Mouse (Mus musculus) limb, embryonic 14.5 days (tissue): ENCODE data around the gene Tcf7. TPM values are rescaled to one million over a fixed set of nuclear protein-coding genes. Genes with fewer than 3 reads are reported as not detected.

Experiments used
- ATAC-seq: fragments of 200-750 bp; cut with Nextera tagmentation; 2 replicates; pipeline ENCODE4 v1.8.0; 2017; ENCODE audit warnings: low read depth, moderate number of reproducible peaks, moderate TSS enrichment; ENCODE audit not compliant: low FRiP score
- DNase-seq: peaks from one replicate; pipeline ENCODE4 v3.0.0-alpha.2; 2015; ENCODE audit warnings: low spot score
- H3K27ac ChIP-seq: fragments of 300-500 bp; sonication (generic); replicated peaks from 2 replicates; pipeline ENCODE4 v1.5.1; 2014; ENCODE audit warnings: low read depth, mild to moderate bottlenecking, low read length, moderate library complexity, mixed read lengths
- H3K27me3 ChIP-seq: fragments of 300-500 bp; sonication (generic); 2 replicates; pipeline ENCODE4 v1.6.1; 2014; ENCODE audit warnings: low read length, mixed read lengths; ENCODE audit not compliant: control insufficient read depth, insufficient read depth
- H3K36me3 ChIP-seq: fragments of 300-500 bp; sonication (generic); 2 replicates; pipeline ENCODE4 v1.6.1; 2014; ENCODE audit warnings: mild to moderate bottlenecking, low read length, moderate library complexity, mixed read lengths; ENCODE audit not compliant: control insufficient read depth, insufficient read depth
- H3K4me1 ChIP-seq: fragments of 300-500 bp; sonication (generic); 2 replicates; pipeline ENCODE4 v1.6.1; 2014; ENCODE audit warnings: antibody characterized with exemption, low read length, mixed read lengths; ENCODE audit not compliant: control insufficient read depth, insufficient read depth
- H3K4me2 ChIP-seq: fragments of 300-500 bp; sonication (generic); replicated peaks from 2 replicates; pipeline ENCODE4 v1.6.1; 2014; ENCODE audit warnings: low read depth, mild to moderate bottlenecking, low read length, moderate library complexity; ENCODE audit not compliant: severe bottlenecking
- H3K4me3 ChIP-seq: fragments of 300-500 bp; sonication (generic); replicated peaks from 2 replicates; pipeline ENCODE4 v1.5.1; 2014; ENCODE audit warnings: low read length
- H3K9ac ChIP-seq: fragments of 300-500 bp; sonication (generic); 2 replicates; pipeline ENCODE4 v1.6.1; 2014; ENCODE audit warnings: mild to moderate bottlenecking, low read depth, low read length, moderate library complexity; ENCODE audit not compliant: severe bottlenecking
- H3K9me3 ChIP-seq: fragments of 300-500 bp; sonication (generic); 2 replicates; pipeline ENCODE4 v1.6.1; 2016; ENCODE audit warnings: low read length; ENCODE audit not compliant: control insufficient read depth
- POLR2A ChIP-seq: fragments of 200-500 bp; IDR thresholded peaks from 2 replicates; pipeline ENCODE4 v1.8.0; 2012; ENCODE audit warnings: inconsistent platforms, mild to moderate bottlenecking, moderate library complexity, borderline replicate concordance; ENCODE audit not compliant: insufficient read depth, insufficient read length; ENCODE audit errors: extremely low read depth
- WGBS: fragments of 180-500 bp; shearing (Covaris S2); extraction: QIAGEN DNeasy Blood & Tissue Kit; methylation state at CpG from one replicate; pipeline ENCODE4 v1.1.7; 2014; 5-methylcytosine and 5-hydroxymethylcytosine counted together
- polyA plus RNA-seq, 2 experiments: library from polyadenylated mRNA; depleted of rRNA in 1 of 2; stranded (reverse) in 1 of 2; unstranded in 1 of 2; fragments of >200 nt; fragmentation: Nextera tagmentation in 1 of 2; extraction: Ambion mirVana in 1 of 2; gene quantifications; 2 replicates each; pipeline versions ENCODE4 v1.2.1 to v1.2.3; 2012 to 2014

Gene Tcf7
- polyA plus RNA-seq, 2 experiments, result 13.2 to 14.0 TPM

- Histone ChIP-seq H3K27ac (no peak overlapping the region), H3K9me3 (no peaks in the 10 kb centered on the region), H3K4me2 (no peak overlapping the region), H3K4me1 (no peaks in the 10 kb centered on the region), H3K27me3 (no peaks in the 10 kb centered on the region), H3K4me3 (no peak overlapping the region), H3K36me3 (no peaks in the 10 kb centered on the region), H3K9ac (no peak overlapping the region)
- WGBS, result 64% methylated on average over 12 of the region's 12 CpGs
- TF ChIP-seq POLR2A, result no peak
- ATAC-seq (no peak), DNase-seq (no peak)
Observed at GRCm38 (mm10) chr11:52265616-52266307, 17.1 kb downstream of the Tcf7 start.

DNA sequence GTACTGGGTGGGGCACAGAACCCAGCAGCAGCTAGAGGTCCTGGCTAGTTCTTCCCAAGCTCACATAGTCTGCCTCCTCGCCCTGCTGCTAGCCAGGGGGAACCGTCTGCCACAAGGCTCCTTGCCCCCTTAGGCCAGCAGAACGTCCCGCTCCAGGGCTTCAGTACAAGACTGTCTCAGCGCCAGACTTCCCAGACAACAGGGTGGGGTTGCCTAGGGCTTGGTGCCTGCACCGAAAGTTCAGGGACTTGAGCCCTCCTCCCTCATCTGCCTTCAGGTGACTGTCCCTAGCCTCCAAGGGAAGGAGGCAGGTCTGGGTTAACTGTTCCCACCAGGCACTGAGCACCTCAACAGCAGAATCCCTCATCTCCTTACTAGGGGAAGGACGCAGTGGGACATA is 17.9 kb downstream of the Tcf7 start:
- Histone ChIP-seq H3K4me1 (no peaks in the 10 kb centered on the region), H3K27ac (no peak overlapping the region)
- WGBS, result 83% methylated on average over 7 of the region's 7 CpGs

DNA sequence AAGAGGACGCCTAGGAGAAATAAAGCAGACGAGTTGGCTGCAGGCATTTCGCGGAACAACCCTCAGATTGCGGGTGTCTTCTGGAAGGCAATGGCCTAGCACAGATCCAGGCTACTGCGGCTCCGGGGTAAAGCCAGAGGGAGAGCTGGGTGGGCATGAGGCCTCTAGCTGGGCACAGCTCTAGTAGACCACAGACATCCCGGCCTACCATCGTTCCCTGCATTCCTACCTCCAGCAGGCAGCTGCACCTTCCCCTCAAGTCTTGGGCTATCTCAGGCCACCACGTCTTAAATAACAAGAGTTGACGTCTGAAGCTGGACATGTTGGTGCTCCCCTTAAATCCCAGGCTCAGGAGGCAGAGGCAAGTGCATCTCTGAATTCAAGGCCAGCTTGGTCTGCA is 20.5 kb downstream of the Tcf7 start:
- Histone ChIP-seq H3K27ac (no peak overlapping the region), H3K9me3 (no peaks in the 10 kb centered on the region), H3K9ac (no peak overlapping the region), H3K36me3 (no peaks in the 10 kb centered on the region), H3K4me1 (no peaks in the 10 kb centered on the region), H3K4me3 (no peak overlapping the region), H3K27me3 (no peaks in the 10 kb centered on the region), H3K4me2 (no peak overlapping the region)
- ATAC-seq, result no peak
- 92% methylated on average over 11 of the region's 11 CpGs for WGBS
- DNase-seq, result no peak
- no peak for TF ChIP-seq POLR2A

More for the DNA sequence above, 17.9 kb downstream of the Tcf7 start:
- DNase-seq (no peak), ATAC-seq (no peak)
- Histone ChIP-seq H3K9me3 (no peaks in the 10 kb centered on the region), H3K9ac (no peak overlapping the region; the same call in 1 of the 2 replicates), H3K4me2 (no peak overlapping the region), H3K27me3 (no peaks in the 10 kb centered on the region), H3K36me3 (no peaks in the 10 kb centered on the region), H3K4me3 (no peak overlapping the region)
- TF ChIP-seq POLR2A, result no peak

DNA sequence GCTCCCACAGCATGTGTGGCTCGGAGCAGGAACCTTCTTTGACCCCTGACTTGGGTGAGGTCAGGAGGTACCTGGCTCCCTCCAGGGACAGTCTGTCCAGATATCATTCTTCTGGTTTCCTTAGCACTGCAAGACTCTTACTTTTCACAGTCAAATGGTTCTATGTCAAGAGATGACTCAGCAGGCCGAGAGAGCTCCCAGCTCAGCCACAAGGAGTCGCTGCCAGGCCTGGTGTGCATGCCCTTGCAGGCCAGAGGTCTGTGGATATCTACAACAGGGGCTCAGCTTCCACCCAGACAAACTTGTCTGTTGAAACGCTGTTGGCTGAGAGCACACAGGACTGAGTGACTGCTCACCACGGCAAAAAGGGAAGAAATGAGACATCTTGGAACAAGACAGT is 20.9 kb downstream of the Tcf7 start:
- ATAC-seq, result no peak
- no peaks in the 10 kb centered on the region for H3K27me3 ChIP-seq
- no peak overlapping the region for H3K27ac ChIP-seq
- no peaks in the 10 kb centered on the region for H3K36me3 ChIP-seq
- H3K4me3 ChIP-seq, result no peak overlapping the region
- WGBS, result 65% methylated on average over 5 of the region's 5 CpGs
- H3K9ac ChIP-seq, result no peak overlapping the region
- no peak overlapping the region for H3K4me2 ChIP-seq
- H3K9me3 ChIP-seq, result no peaks in the 10 kb centered on the region
- no peak for DNase-seq
- H3K4me1 ChIP-seq, result no peaks in the 10 kb centered on the region
- no peak for TF ChIP-seq POLR2A

DNA sequence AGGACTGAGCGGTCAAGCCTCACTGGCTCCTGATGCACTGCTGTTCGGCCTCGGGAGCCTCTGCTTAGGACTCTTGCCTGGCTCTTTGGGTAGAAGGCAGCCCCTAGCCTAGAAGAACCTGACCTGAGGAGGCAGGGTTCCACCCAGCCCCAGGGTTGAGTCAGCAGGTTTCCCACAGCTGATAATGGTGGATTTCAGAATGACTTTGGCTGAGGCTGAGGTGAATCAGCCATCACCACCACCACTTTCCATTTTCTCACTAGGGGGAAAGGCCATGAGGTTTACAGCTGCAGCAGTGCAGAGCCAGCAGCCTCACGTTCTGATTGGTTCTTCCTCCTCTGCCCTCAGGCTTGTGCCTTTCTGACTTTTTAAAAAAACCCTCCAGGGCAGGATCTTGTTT is 21.9 kb downstream of the Tcf7 start:
- H3K27ac ChIP-seq, result no peak overlapping the region
- 81% methylated on average over 4 of the region's 4 CpGs for WGBS
- ATAC-seq, result no peak
- TF ChIP-seq POLR2A, result no peak
- no peak for DNase-seq
- H3K27me3 ChIP-seq, result no peaks in the 10 kb centered on the region
- H3K4me2 ChIP-seq, result no peak overlapping the region
- H3K4me1 ChIP-seq, result no peaks in the 10 kb centered on the region
- no peaks in the 10 kb centered on the region for H3K36me3 ChIP-seq
- H3K9me3 ChIP-seq, result no peaks in the 10 kb centered on the region
- H3K4me3 ChIP-seq, result no peak overlapping the region
- no peak overlapping the region for H3K9ac ChIP-seq
